In genomic region chr4:12656924-12657603, GRCm38 (mm10) we compare ENCODE assay signal across 15 mouse cellular contexts.
A peak's percentile ranks its signal among the peaks of the same experiment; 100 is the strongest.
DNase-seq lines count a peak whose midpoint lies in the region; ATAC-seq and TF ChIP-seq lines count a peak whose summit lies in the region.
"Had no signal": no experiment of that assay in that cellular context is flagged by ENCODE, and none has a peak within 500 bp of the region (broad histone marks: within the 10 kb centered on the region; RNA-seq: fewer than 3 reads in every experiment).

No protein-coding gene starts in this region.

- DNase-seq in gastrocnemius, adult 18-20 months (ENCODE audit: low spot score), result peak; percentile 20
- DNase-seq in gastrocnemius, postnatal 4 days (ENCODE audit: low spot score in 2 of 2), result no peak
- DNase-seq in lung, embryonic 14.5 days, result peak; percentile 9
- no peak for DNase-seq in lung, postnatal 14 days
- peak; percentile 74 for DNase-seq in 3T3-L1 (ENCODE audit: low read depth, low spot score)
- DNase-seq in fibroblast of lung, adult 2 months (ENCODE audit: low read depth), result peak; percentile 27
- DNase-seq in cerebellum, postnatal 14 days, result no peak
- DNase-seq: cerebellum, postnatal 10 days; thymus, postnatal 36 days had no signal

- no peaks in the 10 kb centered on the region for H3K36me3 ChIP-seq in lung, embryonic 14.5 days (ENCODE audit: insufficient read depth)
- H3K36me3 ChIP-seq in kidney, embryonic 14.5 days (ENCODE audit: control insufficient read depth, insufficient read depth, low read length), result no peaks in the 10 kb centered on the region
- H3K36me3 ChIP-seq: heart, embryonic 15.5 days; hindbrain, embryonic 15.5 days; limb, embryonic 13.5 days had no signal

- no peak for TF ChIP-seq CTCF in lung, embryonic 14.5 days (IDR thresholded peaks at IDR 0.05; ENCODE audit: low read depth)

- 0 out of 2 replicates have a peak, but pooled peaks have one; percentile 22 for ATAC-seq in lung, embryonic 14.5 days (ENCODE audit: insufficient read depth)
- ATAC-seq in kidney, embryonic 14.5 days (ENCODE audit: low FRiP score, low TSS enrichment), result no peak
- ATAC-seq: CD4-positive, CD25-positive, alpha-beta regulatory T cell, adult 4 months; forebrain, embryonic 14.5 days had no signal

- no peaks in the 10 kb centered on the region for H3K9me3 ChIP-seq in lung, embryonic 14.5 days (ENCODE audit: low read depth, low read length)
- H3K9me3 ChIP-seq in kidney, embryonic 14.5 days (ENCODE audit: control insufficient read depth, low read length), result no peaks in the 10 kb centered on the region
- H3K9me3 ChIP-seq: heart, embryonic 15.5 days; hindbrain, embryonic 15.5 days; limb, embryonic 13.5 days had no signal

- 0 out of 2 replicates have a peak, but pooled peaks cover 3% of the 10 kb centered on the region for H3K4me1 ChIP-seq in lung, embryonic 14.5 days (ENCODE audit: insufficient read depth)
- no peaks in the 10 kb centered on the region for H3K4me1 ChIP-seq in kidney, embryonic 14.5 days (ENCODE audit: control insufficient read depth, insufficient read depth, low read length)
- H3K4me1 ChIP-seq: heart, embryonic 15.5 days had no signal

- H3K4me2 ChIP-seq in lung, embryonic 14.5 days, result no peak overlapping the region
- H3K4me2 ChIP-seq in kidney, embryonic 14.5 days (replicated peaks; ENCODE audit: low read depth, low read length), result no peak overlapping the region
- H3K4me2 ChIP-seq: heart, embryonic 15.5 days; hindbrain, embryonic 15.5 days; limb, embryonic 13.5 days had no signal

- WGBS in lung, embryonic 14.5 days, result 76% methylated on average over 6 of the region's 6 CpGs
- WGBS in kidney, embryonic 14.5 days, result 86% methylated on average over 6 of the region's 6 CpGs

- H3K4me3 ChIP-seq in lung, embryonic 14.5 days (ENCODE audit: low read depth, low read length), result no peak overlapping the region
- H3K4me3 ChIP-seq in kidney, embryonic 14.5 days (ENCODE audit: low read length), result no peak overlapping the region
- H3K4me3 ChIP-seq: heart, embryonic 15.5 days; hindbrain, embryonic 15.5 days; limb, embryonic 13.5 days had no signal

- no peaks in the 10 kb centered on the region for H3K27me3 ChIP-seq in lung, embryonic 14.5 days (ENCODE audit: insufficient read depth, low read length)
- H3K27me3 ChIP-seq in kidney, embryonic 14.5 days (ENCODE audit: control insufficient read depth, insufficient read depth, low read length), result no peaks in the 10 kb centered on the region
- H3K27me3 ChIP-seq: heart, embryonic 15.5 days; hindbrain, embryonic 15.5 days; limb, embryonic 13.5 days had no signal

- no peak overlapping the region for H3K9ac ChIP-seq in lung, embryonic 14.5 days
- no peak overlapping the region for H3K9ac ChIP-seq in kidney, embryonic 14.5 days (ENCODE audit: low read depth, low read length)
- H3K9ac ChIP-seq: heart, embryonic 15.5 days; hindbrain, embryonic 15.5 days; limb, embryonic 13.5 days had no signal

- H3K27ac ChIP-seq in lung, embryonic 14.5 days (ENCODE audit: low read depth), result no peak overlapping the region
- H3K27ac ChIP-seq in kidney, embryonic 14.5 days (ENCODE audit: low read depth, low read length), result no peak overlapping the region
- H3K27ac ChIP-seq: heart, embryonic 15.5 days; hindbrain, embryonic 15.5 days; limb, embryonic 13.5 days had no signal

Comparison
In these comparisons a context has a peak if more than half of its experiments do, and no peak if none do; other contexts are left out.
1. DNase-seq: peak in gastrocnemius, adult 18-20 months (single experiment), lung, embryonic 14.5 days (single experiment), 3T3-L1 (single experiment) and fibroblast of lung, adult 2 months (single experiment); none in gastrocnemius, postnatal 4 days (0 of 2), lung, postnatal 14 days (single experiment) and cerebellum, postnatal 14 days (0 of 2).